In genomic region chr3:104318911-104319310, GRCm38 (mm10) we compare ENCODE assay signal across 9 mouse cellular contexts.
DNase-seq lines count a peak whose midpoint lies in the region; ATAC-seq and TF ChIP-seq lines count a peak whose summit lies in the region.
"Had no signal": no experiment of that assay in that cellular context is flagged by ENCODE, and none has a peak within 500 bp of the region (broad histone marks: within the 10 kb centered on the region; RNA-seq: fewer than 3 reads in every experiment).

No protein-coding gene starts in this region.

- H3K9me3 ChIP-seq in kidney, embryonic 15.5 days (replicated peaks), result no peaks in the 10 kb centered on the region
- no peaks in the 10 kb centered on the region for H3K9me3 ChIP-seq in forebrain, embryonic 15.5 days
- no peaks in the 10 kb centered on the region for H3K9me3 ChIP-seq in heart, embryonic 16.5 days (replicated peaks; ENCODE audit: control insufficient read depth, low read length)
- H3K9me3 ChIP-seq in lung, embryonic 15.5 days, result no peaks in the 10 kb centered on the region
- no peaks in the 10 kb centered on the region for H3K9me3 ChIP-seq in kidney, embryonic 16.5 days (ENCODE audit: low read length)
- H3K9me3 ChIP-seq: megakaryocyte, embryonic 14.5 days had no signal

- H3K36me3 ChIP-seq in kidney, embryonic 15.5 days, result no peaks in the 10 kb centered on the region
- no peaks in the 10 kb centered on the region for H3K36me3 ChIP-seq in kidney, adult 2 months (ENCODE audit: control insufficient read depth, insufficient read depth, low read length)
- H3K36me3 ChIP-seq in forebrain, embryonic 15.5 days, result no peaks in the 10 kb centered on the region
- no peaks in the 10 kb centered on the region for H3K36me3 ChIP-seq in heart, embryonic 16.5 days (ENCODE audit: control insufficient read depth, insufficient read depth)
- H3K36me3 ChIP-seq in lung, embryonic 15.5 days, result no peaks in the 10 kb centered on the region
- no peaks in the 10 kb centered on the region for H3K36me3 ChIP-seq in kidney, embryonic 16.5 days (ENCODE audit: insufficient read depth, low read length)

- 24% methylated on average over 8 of the region's 8 CpGs for WGBS in kidney, embryonic 15.5 days
- 48% methylated on average over 8 of the region's 8 CpGs for WGBS in kidney, adult 2 months
- 16% methylated on average over 8 of the region's 8 CpGs for WGBS in forebrain, embryonic 15.5 days
- 15% methylated on average over 8 of the region's 8 CpGs for WGBS in heart, embryonic 16.5 days
- 13% methylated on average over 8 of the region's 8 CpGs for WGBS in lung, embryonic 15.5 days
- WGBS in kidney, embryonic 16.5 days, result 35% methylated on average over 8 of the region's 8 CpGs

- H3K27ac ChIP-seq in kidney, embryonic 15.5 days, result 0 out of 2 replicates have a peak overlapping the region, but pooled peaks have one; percentile 10
- H3K27ac ChIP-seq in kidney, adult 2 months (ENCODE audit: insufficient read depth, low read depth, low read length), result no peak overlapping the region
- peak overlapping the region; percentile 58 for H3K27ac ChIP-seq in forebrain, embryonic 15.5 days (replicated peaks)
- peak overlapping the region; percentile 92 for H3K27ac ChIP-seq in heart, embryonic 16.5 days (ENCODE audit: low read length)
- H3K27ac ChIP-seq in lung, embryonic 15.5 days, result peak overlapping the region; percentile 39
- no peak overlapping the region for H3K27ac ChIP-seq in kidney, embryonic 16.5 days (ENCODE audit: low read length)

- H3K9ac ChIP-seq in kidney, embryonic 15.5 days, result no peak overlapping the region
- no peak overlapping the region for H3K9ac ChIP-seq in forebrain, embryonic 15.5 days (replicated peaks)
- H3K9ac ChIP-seq in heart, embryonic 16.5 days (ENCODE audit: low read length), result peak overlapping the region; percentile 32; the same call in 1 of the 2 replicates
- H3K9ac ChIP-seq in lung, embryonic 15.5 days, result no peak overlapping the region
- no peak overlapping the region for H3K9ac ChIP-seq in kidney, embryonic 16.5 days (replicated peaks; ENCODE audit: low read length)

- H3K4me2 ChIP-seq in kidney, embryonic 15.5 days, result no peak overlapping the region
- no peak overlapping the region for H3K4me2 ChIP-seq in forebrain, embryonic 15.5 days (replicated peaks)
- peak overlapping the region; percentile 42 for H3K4me2 ChIP-seq in heart, embryonic 16.5 days (ENCODE audit: low read depth, low read length)
- peak overlapping the region; percentile 21; the same call in 1 of the 2 replicates for H3K4me2 ChIP-seq in lung, embryonic 15.5 days
- no peak overlapping the region for H3K4me2 ChIP-seq in kidney, embryonic 16.5 days (replicated peaks; ENCODE audit: low read depth, low read length)

- ATAC-seq in kidney, embryonic 15.5 days (replicated peaks; ENCODE audit: low FRiP score), result no peak
- peak; percentile 74 for ATAC-seq in forebrain, embryonic 15.5 days (replicated peaks)
- peak; percentile 80 for ATAC-seq in heart, embryonic 16.5 days (replicated peaks; ENCODE audit: extremely low read depth, insufficient read depth, low FRiP score)
- ATAC-seq in lung, embryonic 15.5 days (ENCODE audit: borderline replicate concordance, extremely low read depth, low FRiP score, low TSS enrichment), result peak; percentile 55; the same call in 1 of the 2 replicates
- no peak for ATAC-seq in kidney, embryonic 16.5 days (ENCODE audit: low FRiP score, low TSS enrichment)

- no peak overlapping the region for H3K4me3 ChIP-seq in kidney, embryonic 15.5 days (replicated peaks)
- no peak overlapping the region for H3K4me3 ChIP-seq in kidney, adult 2 months (ENCODE audit: insufficient read depth, low read depth, low read length)
- H3K4me3 ChIP-seq in forebrain, embryonic 15.5 days, result no peak overlapping the region
- peak overlapping the region; percentile 3; the same call in 1 of the 2 replicates for H3K4me3 ChIP-seq in heart, embryonic 16.5 days (ENCODE audit: low read length)
- no peak overlapping the region for H3K4me3 ChIP-seq in lung, embryonic 15.5 days
- no peak overlapping the region for H3K4me3 ChIP-seq in kidney, embryonic 16.5 days (ENCODE audit: low read length)
- H3K4me3 ChIP-seq: megakaryocyte, embryonic 14.5 days had no signal

- H3K27me3 ChIP-seq in kidney, embryonic 15.5 days, result no peaks in the 10 kb centered on the region
- H3K27me3 ChIP-seq in kidney, adult 2 months (replicated peaks; ENCODE audit: control insufficient read depth, insufficient read depth, low read length), result no peaks in the 10 kb centered on the region
- H3K27me3 ChIP-seq in forebrain, embryonic 15.5 days, result no peaks in the 10 kb centered on the region
- H3K27me3 ChIP-seq in heart, embryonic 16.5 days (ENCODE audit: control insufficient read depth, insufficient read depth, low read length), result no peaks in the 10 kb centered on the region
- H3K27me3 ChIP-seq in lung, embryonic 15.5 days, result no peaks in the 10 kb centered on the region
- no peaks in the 10 kb centered on the region for H3K27me3 ChIP-seq in kidney, embryonic 16.5 days (ENCODE audit: insufficient read depth, low read length)
- H3K27me3 ChIP-seq: megakaryocyte, embryonic 14.5 days had no signal

- TF ChIP-seq CTCF in kidney, adult 2 months (conservative IDR thresholded peaks at IDR 0.05; ENCODE audit: insufficient read depth, insufficient read length, low read depth, low read length), result no peak

- peaks cover 21% of the 10 kb centered on the region for H3K4me1 ChIP-seq in kidney, embryonic 15.5 days
- peaks cover 5% of the 10 kb centered on the region; the same call in 1 of the 2 replicates for H3K4me1 ChIP-seq in kidney, adult 2 months (ENCODE audit: control insufficient read depth, insufficient read depth, low read length)
- peaks cover 28% of the 10 kb centered on the region for H3K4me1 ChIP-seq in forebrain, embryonic 15.5 days
- peaks cover 26% of the 10 kb centered on the region for H3K4me1 ChIP-seq in heart, embryonic 16.5 days (ENCODE audit: control insufficient read depth, insufficient read depth, low read length)
- H3K4me1 ChIP-seq in lung, embryonic 15.5 days, result peaks cover 27% of the 10 kb centered on the region
- H3K4me1 ChIP-seq in kidney, embryonic 16.5 days (ENCODE audit: insufficient read depth, low read length), result peaks cover 6% of the 10 kb centered on the region
- H3K4me1 ChIP-seq: megakaryocyte, embryonic 14.5 days had no signal

- TF ChIP-seq POLR2A in kidney, adult 2 months (IDR thresholded peaks at IDR 0.05; ENCODE audit: low read depth, low read length), result no peak

- no peak for DNase-seq in kidney, adult 2 months
- DNase-seq in retina, embryonic 14.5 days (ENCODE audit: low spot score), result peak; percentile 69
- DNase-seq in spleen, postnatal 36 days (ENCODE audit: low spot score in 2 of 2), result no peak

Comparison
In these comparisons a context has a peak if more than half of its experiments do, and no peak if none do; other contexts are left out.
1. H3K27ac ChIP-seq: peak in kidney, embryonic 15.5 days (single experiment), forebrain, embryonic 15.5 days (single experiment), heart, embryonic 16.5 days (single experiment) and lung, embryonic 15.5 days (single experiment); none in kidney, adult 2 months (single experiment) and kidney, embryonic 16.5 days (single experiment).
2. ATAC-seq: peak in forebrain, embryonic 15.5 days (single experiment), heart, embryonic 16.5 days (single experiment) and lung, embryonic 15.5 days (single experiment); none in kidney, embryonic 15.5 days (single experiment) and kidney, embryonic 16.5 days (single experiment).
3. H3K4me2 ChIP-seq: peak in heart, embryonic 16.5 days (single experiment) and lung, embryonic 15.5 days (single experiment); none in kidney, embryonic 15.5 days (single experiment), forebrain, embryonic 15.5 days (single experiment) and kidney, embryonic 16.5 days (single experiment).